Mouse (Mus musculus) ES-Bruce4 (cell line): ENCODE measurements around the gene Mcpt4.

ENCODE experiments used
- CTCF ChIP-seq: IDR thresholded peaks from one replicate; pipeline ENCODE4 v1.8.1; 2011; ENCODE audit warnings: low read depth, low read length
- EP300 ChIP-seq: IDR thresholded peaks from 2 replicates; pipeline ENCODE4 v1.6.1; 2011; ENCODE audit warnings: low read depth, low read length; ENCODE audit not compliant: insufficient read depth
- POLR2A ChIP-seq: IDR thresholded peaks from one replicate; pipeline ENCODE4 v1.8.1; 2011; ENCODE audit warnings: low read length; ENCODE audit not compliant: insufficient read depth

DNA sequence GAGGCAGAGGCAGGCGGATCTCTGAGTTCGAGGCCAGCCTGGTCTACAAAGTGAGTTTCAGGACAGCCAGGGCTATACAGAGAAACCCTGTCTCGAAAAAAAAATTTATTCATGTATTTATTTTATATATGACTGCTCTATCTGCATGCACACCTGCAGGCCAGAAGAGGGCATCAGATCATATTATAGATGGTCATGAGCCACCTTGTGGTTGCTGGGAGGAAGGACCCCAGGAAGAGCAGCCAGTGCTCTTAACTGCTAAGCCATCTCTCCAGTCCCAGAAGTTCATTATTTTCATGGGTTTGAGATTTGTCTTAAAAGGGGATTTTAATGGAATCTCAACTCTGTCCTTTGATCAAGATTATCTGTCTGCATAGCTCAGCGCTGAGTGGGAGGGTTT is 36.8 kb upstream of the Mcpt4 start:
- TF ChIP-seq CTCF (peak; percentile 59), EP300 (no peak), POLR2A (no peak)
